Mouse (Mus musculus) mature B cell (primary cell): ENCODE data around the gene Hagh.

Source experiments
- in situ Hi-C: fragments of 300-500 bp; cut with MboI; formaldehyde crosslinking; loops from 2 replicates; pipeline ENCODE4 v1.14.3; 2019

Hagh gene

DNA sequence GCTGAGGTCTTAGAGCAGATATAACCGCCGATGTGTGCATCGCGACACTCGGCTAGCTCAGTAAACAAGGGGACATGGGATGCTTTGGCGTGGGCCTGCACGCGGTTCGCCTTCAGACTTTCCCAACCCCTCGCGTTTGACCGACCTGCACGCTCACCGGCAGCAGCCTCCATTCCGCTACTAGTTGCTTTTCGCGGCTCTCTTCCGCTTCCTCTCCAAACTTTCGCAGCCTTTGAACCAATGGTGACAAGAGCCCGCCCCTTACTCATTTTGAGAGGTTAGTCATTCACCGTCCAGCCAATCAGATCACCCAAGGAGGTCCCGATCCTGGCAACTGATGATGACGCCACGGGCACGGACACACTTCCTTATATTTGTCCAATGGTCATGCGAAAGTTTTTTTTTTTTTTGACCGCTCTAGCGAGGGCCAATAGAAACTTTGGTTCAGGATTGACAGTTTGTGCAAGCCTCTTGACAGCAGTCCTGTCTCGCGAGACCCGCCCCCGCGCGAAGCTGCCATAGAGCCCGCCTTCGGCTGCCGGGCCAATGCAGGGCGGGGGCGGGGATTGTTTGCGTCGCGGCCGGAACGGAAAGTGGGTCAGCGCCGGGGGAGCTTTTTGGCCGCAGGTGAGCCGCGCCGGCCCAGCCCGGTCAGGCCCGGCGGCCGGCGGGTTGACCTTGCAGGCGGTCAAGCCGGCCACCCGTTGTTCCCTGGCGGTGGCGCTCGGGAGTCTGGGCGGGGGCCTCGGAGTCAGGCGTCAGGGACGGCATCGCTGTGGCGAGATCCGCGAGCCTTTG is 46.4 kb downstream of the Hagh start, which contains the start of the genes Nubp2 and Spsb3:
TSS of gene Nubp2 (minus strand) at position 216 of the 798 bp plus-strand sequence.
TSS of gene Spsb3 (plus strand) at position 510 of the 798 bp plus-strand sequence.
- in situ Hi-C loops = no loop called here

DNA sequence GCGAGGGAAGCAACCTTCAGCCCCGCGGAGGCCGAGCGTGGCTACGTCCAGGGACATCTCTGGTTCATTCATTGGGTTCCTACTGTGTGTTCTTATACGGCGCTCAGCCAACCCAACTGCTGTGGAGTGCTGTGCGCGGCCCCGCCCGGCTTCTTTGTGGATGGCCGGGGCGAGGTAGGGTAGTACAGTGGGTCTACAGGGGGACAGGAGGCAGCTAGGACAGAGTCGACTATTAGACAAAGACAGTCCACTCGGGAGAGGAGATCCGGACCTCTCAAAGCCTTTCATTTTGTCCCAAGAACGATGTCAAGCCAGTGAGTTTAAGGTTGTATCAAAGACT is 47.0 kb downstream of the Hagh start:
- in situ Hi-C loops = no loop called here

GRCm38 (mm10) chr17:24887291-24888080 is 47.5 kb downstream of the Hagh start:
- in situ Hi-C loops = no loop called here

DNA sequence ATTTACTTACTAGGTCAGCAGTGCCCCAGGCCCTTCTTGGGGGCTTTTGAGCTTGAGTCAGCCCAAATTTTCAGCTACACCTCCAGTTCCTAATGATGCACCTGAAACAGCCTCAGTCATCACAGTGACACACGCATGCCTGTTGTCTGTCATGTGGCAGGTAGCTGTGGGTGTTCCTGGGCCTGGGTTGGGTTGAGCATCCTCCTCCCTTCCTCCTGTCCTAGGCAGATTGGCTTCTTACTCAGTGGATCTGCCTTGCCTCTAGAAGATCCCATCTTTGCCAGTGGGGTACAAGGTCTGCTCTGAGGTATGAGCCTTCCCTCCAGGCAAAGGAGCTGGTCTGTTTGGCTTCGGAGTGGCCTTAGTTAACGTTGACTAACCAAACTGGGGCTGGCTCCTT is 48.9 kb downstream of the Hagh start:
- in situ Hi-C loops = no loop called here

DNA sequence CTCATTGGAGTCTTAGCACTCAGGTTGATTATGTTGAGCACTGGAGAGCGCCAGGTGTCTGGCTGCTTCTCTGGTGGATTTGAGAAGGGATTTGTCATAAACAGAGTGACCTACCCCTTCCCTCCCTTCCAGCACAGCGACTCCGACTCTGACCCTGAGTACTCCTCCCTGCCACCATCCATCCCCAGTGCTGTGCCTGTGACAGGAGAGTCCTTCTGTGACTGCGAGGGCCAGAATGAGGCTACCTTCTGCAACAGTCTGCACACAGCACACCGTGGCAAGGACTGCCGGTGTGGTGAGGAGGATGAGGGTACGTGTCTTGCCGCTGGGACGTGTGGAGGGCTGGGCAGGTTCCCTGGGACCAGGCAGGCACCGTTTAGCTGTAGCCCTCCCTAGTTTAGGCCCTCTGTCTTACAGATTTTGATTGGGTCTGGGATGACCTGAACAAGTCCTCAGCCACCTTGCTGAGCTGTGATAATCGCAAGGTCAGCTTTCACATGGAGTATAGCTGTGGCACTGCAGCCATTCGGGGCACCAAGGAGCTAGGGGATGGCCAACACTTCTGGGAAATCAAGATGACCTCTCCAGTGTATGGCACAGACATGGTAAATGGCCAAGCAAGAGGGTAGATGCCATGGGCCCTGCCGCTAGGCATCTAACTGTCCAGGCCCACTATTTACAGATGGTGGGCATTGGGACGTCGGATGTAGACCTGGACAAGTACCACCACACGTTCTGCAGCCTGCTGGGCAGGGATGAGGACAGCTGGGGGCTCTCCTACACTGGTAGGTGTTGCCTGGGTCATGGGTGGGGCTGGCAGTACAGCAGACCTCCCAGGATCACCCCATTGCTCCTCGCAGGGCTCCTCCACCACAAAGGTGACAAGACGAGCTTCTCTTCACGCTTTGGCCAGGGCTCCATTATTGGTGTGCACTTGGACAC is 50.5 kb downstream of the Hagh start:
- in situ Hi-C loops = no loop called here

GRCm38 (mm10) chr17:24891321-24891720 is 51.4 kb downstream of the Hagh start:
- in situ Hi-C loops = no loop called here

DNA sequence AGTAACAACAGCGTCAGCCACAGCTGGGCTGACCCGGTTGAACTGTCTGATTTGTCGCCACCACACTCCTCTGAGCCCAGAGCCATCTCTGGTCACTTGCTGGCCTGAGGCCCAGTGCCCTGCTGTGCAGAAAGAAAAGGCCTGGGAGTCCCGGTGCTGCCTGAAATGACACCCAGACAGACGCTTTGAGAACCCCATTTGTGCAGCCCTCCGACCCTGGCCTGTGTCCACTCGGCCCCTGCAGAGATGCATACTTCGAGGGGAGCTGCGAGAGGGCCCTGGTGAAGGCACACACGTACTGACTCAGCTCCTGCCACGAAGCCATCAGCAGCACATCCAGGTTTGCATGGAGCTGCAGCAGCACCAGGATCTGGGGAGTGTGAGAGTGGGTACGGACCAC is 52.8 kb downstream of the Hagh start:
- in situ Hi-C loops = no loop called here

GRCm38 (mm10) chr17:24893276-24893675 is 53.3 kb downstream of the Hagh start:
- in situ Hi-C loops = no loop called here

GRCm38 (mm10) chr17:24894061-24894994 is 54.4 kb downstream of the Hagh start:
- in situ Hi-C loops = no loop called here

GRCm38 (mm10) chr17:24894995-24895547 is 55.1 kb downstream of the Hagh start, which contains the start of the genes Eme2 and Mrps34:
Eme2 (minus strand) TSS chr17:24895087.
Mrps34 (plus strand) TSS chr17:24895116.
- in situ Hi-C loops = no loop called here

- in situ Hi-C loops = no loop called here
These were observed 55.8 kb downstream of the Hagh start for GRCm38 (mm10) chr17:24895571-24896240.

DNA sequence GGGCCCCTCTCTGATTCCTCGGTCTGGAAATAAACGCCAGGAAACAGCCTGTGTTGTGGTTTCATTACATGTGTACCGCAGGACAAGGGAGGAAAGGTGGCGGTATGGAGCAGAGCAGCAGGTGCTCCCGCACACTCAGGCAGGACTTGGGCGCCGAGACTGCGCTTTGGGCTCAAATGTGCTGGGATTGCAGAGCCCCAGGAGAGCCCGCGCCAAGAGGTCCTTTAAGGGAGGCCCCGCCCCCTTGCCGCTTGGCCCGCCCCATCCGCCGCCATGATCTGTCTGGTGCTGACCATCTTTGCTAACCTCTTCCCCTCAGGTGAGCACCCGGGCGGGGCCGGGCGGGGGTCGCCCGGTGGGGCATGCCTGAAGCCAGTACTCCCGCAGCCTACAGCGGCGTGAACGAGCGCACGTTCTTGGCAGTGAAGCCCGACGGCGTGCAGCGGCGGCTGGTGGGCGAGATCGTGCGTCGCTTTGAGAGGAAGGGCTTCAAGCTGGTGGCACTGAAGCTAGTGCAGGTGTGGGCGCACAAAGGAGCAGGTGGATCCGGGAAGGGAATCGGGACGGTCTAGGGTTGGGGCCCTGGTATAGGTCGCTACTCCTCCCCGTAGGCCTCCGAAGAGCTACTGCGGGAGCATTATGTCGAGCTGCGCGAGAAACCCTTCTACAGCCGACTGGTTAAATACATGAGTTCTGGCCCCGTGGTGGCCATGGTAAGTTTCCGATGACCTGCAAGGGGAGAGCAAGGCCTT is 56.5 kb downstream of the Hagh start, which contains the start of gene Nme3:
TSS of gene Nme3 (plus strand) at position 260 of the 752 bp plus-strand sequence.
- in situ Hi-C loops = no loop called here

DNA sequence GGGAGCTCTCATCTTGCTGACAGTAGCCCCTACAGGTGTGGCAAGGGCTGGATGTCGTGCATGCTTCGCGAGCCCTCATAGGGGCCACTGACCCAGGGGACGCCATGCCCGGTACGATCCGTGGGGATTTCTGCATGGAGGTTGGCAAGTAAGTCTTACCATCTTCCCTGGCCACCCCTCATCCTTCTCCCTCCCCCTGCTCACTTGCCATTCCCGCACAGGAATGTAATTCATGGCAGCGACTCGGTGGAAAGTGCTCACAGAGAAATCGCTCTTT is 57.0 kb downstream of the Hagh start:
- in situ Hi-C loops = no loop called here

- in situ Hi-C loops = no loop called here
These were observed 57.7 kb downstream of the Hagh start for GRCm38 (mm10) chr17:24897600-24897999.

DNA sequence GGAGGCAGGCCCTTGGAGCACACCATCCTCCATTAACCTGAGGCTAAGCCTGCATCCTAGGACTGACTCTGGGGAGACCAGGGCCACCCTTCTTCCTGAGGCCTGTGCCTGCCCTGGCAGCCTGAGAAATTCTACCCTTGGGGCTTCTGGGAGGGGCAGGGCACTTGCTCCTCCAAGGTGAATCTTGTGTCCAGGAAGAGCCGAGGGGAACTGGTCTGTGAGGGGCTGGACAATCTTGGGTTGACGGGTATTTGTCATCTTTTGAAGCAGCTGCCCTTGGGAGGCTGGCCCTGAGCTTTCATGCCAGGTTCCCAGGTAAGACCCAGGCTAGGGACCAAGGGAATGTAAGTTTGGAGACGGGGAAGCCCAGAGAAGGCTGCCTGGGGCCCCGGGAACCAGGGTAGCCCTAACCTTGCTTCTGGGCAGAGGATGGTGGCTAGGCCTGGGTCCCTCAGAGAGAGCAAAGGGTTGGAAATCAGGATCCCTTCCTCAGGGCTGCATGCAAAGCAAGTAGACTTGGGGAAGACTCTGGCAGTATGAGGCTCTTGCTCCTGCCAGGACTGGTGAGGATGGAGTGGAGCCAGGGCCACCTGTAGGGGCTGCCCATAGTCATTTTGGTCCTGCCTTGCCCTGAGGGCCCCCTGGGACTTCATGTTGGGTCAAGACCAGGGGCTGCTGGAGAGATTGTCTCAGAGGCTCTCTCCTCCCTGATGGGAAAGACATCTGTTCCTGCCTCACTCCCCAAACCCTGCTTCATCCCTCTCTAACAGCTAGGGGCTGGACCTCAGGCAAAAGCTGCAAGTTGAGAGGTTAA is 58.3 kb downstream of the Hagh start:
- in situ Hi-C loops = no loop called here

GRCm38 (mm10) chr17:24899153-24899552 is 59.2 kb downstream of the Hagh start:
- in situ Hi-C loops = no loop called here

DNA sequence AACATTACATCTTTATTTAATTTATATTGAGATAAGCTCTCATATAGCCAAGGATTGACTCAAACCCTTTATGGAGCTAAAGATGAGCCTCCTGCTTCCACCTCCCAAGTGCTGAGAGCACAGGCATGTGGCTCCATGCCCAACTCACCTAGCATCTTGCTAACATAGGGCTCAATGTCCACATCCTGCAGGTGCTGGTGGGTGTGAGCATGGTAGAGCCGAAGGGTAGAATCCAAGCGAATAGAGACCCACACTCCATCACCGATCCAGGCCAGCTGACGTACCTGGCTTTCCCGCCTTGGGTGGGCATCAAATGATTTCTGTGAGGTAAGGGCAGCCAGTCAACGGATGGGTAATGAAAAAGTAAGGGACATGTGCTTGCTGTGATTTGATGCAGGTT is 60.1 kb downstream of the Hagh start:
- in situ Hi-C loops = no loop called here

GRCm38 (mm10) chr17:24902124-24902523 is 62.2 kb downstream of the Hagh start:
- in situ Hi-C loops = no loop called here
